Mouse (Mus musculus) neural tube, embryonic 14.5 days (tissue): Measurements from ENCODE around the gene Ptgds. TPM values are rescaled to one million over a fixed set of nuclear protein-coding genes. Genes with fewer than 3 reads are reported as not detected.

Experiments used
- ATAC-seq: fragments of 200-750 bp; cut with Nextera tagmentation; 2 replicates; pipeline ENCODE4 v1.8.0; 2017; ENCODE audit warnings: low read depth, mild to moderate bottlenecking, moderate TSS enrichment, moderate library complexity
- H3K27ac ChIP-seq: fragments of 300-500 bp; sonication (generic); 2 replicates; pipeline ENCODE4 v1.5.1; 2014; ENCODE audit warnings: low read depth, mild to moderate bottlenecking, control low read depth, low read length, moderate library complexity, mixed read lengths
- H3K27me3 ChIP-seq: fragments of 300-500 bp; sonication (generic); 2 replicates; pipeline ENCODE4 v1.6.1; 2014; ENCODE audit warnings: low read length; ENCODE audit not compliant: control insufficient read depth, insufficient read depth
- H3K36me3 ChIP-seq: fragments of 300-500 bp; sonication (generic); 2 replicates; pipeline ENCODE4 v1.6.1; 2014; ENCODE audit warnings: low read length, mixed read lengths; ENCODE audit not compliant: control insufficient read depth, insufficient read depth
- H3K4me1 ChIP-seq: fragments of 300-500 bp; sonication (generic); 2 replicates; pipeline ENCODE4 v1.6.1; 2014; ENCODE audit warnings: low read length; ENCODE audit not compliant: control insufficient read depth, insufficient read depth
- H3K4me2 ChIP-seq: fragments of 300-500 bp; sonication (generic); 2 replicates; pipeline ENCODE4 v1.6.1; 2014; ENCODE audit warnings: mild to moderate bottlenecking, low read depth, low read length, control low read depth
- H3K4me3 ChIP-seq: fragments of 300-500 bp; sonication (generic); 2 replicates; pipeline ENCODE4 v1.5.1; 2014; ENCODE audit warnings: low read depth, low read length, control low read depth, mixed read lengths
- H3K9ac ChIP-seq: fragments of 300-500 bp; sonication (generic); replicated peaks from 2 replicates; pipeline ENCODE4 v1.6.1; 2014; ENCODE audit warnings: low read depth, mild to moderate bottlenecking, control low read depth, low read length, mixed read lengths
- H3K9me3 ChIP-seq: fragments of 300-500 bp; sonication (generic); 2 replicates; pipeline ENCODE4 v1.6.1; 2016; ENCODE audit warnings: low read length; ENCODE audit not compliant: control insufficient read depth
- WGBS: fragments of 180-500 bp; shearing (Covaris S2); extraction: QIAGEN DNeasy Blood & Tissue Kit; methylation state at CpG from one replicate; pipeline ENCODE4 v1.1.7; 2014; 5-methylcytosine and 5-hydroxymethylcytosine counted together
- polyA plus RNA-seq: library from polyadenylated mRNA; unstranded; fragments of >200 nt; fragmentation: Nextera tagmentation; extraction: Ambion mirVana; gene quantifications from 2 replicates; pipeline ENCODE4 v1.2.1, GENCODE M21; 2014

Ptgds gene
- polyA plus RNA-seq, 1 experiment from 2014 or later = 5.6 TPM

- H3K9ac ChIP-seq = no peak overlapping the region
- 72% methylated on average over 6 of the region's 6 CpGs for WGBS
- H3K4me3 ChIP-seq = no peak overlapping the region
- H3K27me3 ChIP-seq = no peaks in the 10 kb centered on the region
- H3K4me1 ChIP-seq = no peaks in the 10 kb centered on the region
- no peaks in the 10 kb centered on the region for H3K9me3 ChIP-seq
- H3K36me3 ChIP-seq = no peaks in the 10 kb centered on the region
- no peak overlapping the region for H3K4me2 ChIP-seq
- no peak for ATAC-seq
- H3K27ac ChIP-seq = no peak overlapping the region
Observed at GRCm38 (mm10) chr2:25487965-25488670, 18.3 kb upstream of the Ptgds start.

GRCm38 (mm10) chr2:25484901-25485647 lies 15.2 kb upstream of the Ptgds start:
- Histone ChIP-seq H3K9ac (no peak overlapping the region), H3K4me1 (no peaks in the 10 kb centered on the region), H3K27me3 (no peaks in the 10 kb centered on the region), H3K4me2 (no peak overlapping the region), H3K36me3 (no peaks in the 10 kb centered on the region), H3K4me3 (no peak overlapping the region), H3K9me3 (no peaks in the 10 kb centered on the region), H3K27ac (no peak overlapping the region)
- ATAC-seq = no peak
- 70% methylated on average over 11 of the region's 11 CpGs for WGBS

GRCm38 (mm10) chr2:25482969-25483368 lies 13.1 kb upstream of the Ptgds start:
- no peaks in the 10 kb centered on the region for H3K9me3 ChIP-seq
- no peaks in the 10 kb centered on the region for H3K4me1 ChIP-seq
- no peak for ATAC-seq
- no peak overlapping the region for H3K4me2 ChIP-seq
- H3K9ac ChIP-seq = no peak overlapping the region
- H3K27me3 ChIP-seq = no peaks in the 10 kb centered on the region
- no peaks in the 10 kb centered on the region for H3K36me3 ChIP-seq
- H3K4me3 ChIP-seq = no peak overlapping the region
- H3K27ac ChIP-seq = no peak overlapping the region
- WGBS = 31% methylated on average over 7 of the region's 7 CpGs

GRCm38 (mm10) chr2:25480541-25480940 lies 10.7 kb upstream of the Ptgds start:
- H3K4me1 ChIP-seq = no peaks in the 10 kb centered on the region
- H3K27ac ChIP-seq = no peak overlapping the region
- H3K9me3 ChIP-seq = no peaks in the 10 kb centered on the region
- H3K4me2 ChIP-seq = no peak overlapping the region
- no peaks in the 10 kb centered on the region for H3K27me3 ChIP-seq
- no peak overlapping the region for H3K4me3 ChIP-seq
- no peak overlapping the region for H3K9ac ChIP-seq
- ATAC-seq = no peak
- WGBS = 93% methylated on average over 1 of the region's 1 CpGs
- no peaks in the 10 kb centered on the region for H3K36me3 ChIP-seq

GRCm38 (mm10) chr2:25479551-25480311 lies 9.9 kb upstream of the Ptgds start:
- no peak for ATAC-seq
- no peak overlapping the region for H3K4me3 ChIP-seq
- WGBS = 68% methylated on average over 10 of the region's 10 CpGs
- H3K36me3 ChIP-seq = no peaks in the 10 kb centered on the region
- H3K4me2 ChIP-seq = no peak overlapping the region
- H3K27me3 ChIP-seq = no peaks in the 10 kb centered on the region
- no peak overlapping the region for H3K9ac ChIP-seq
- no peaks in the 10 kb centered on the region for H3K4me1 ChIP-seq
- no peak overlapping the region for H3K27ac ChIP-seq
- no peaks in the 10 kb centered on the region for H3K9me3 ChIP-seq

GRCm38 (mm10) chr2:25477967-25478675 lies 8.3 kb upstream of the Ptgds start:
- H3K27me3 ChIP-seq = no peaks in the 10 kb centered on the region
- no peak for ATAC-seq
- no peak overlapping the region for H3K9ac ChIP-seq
- no peaks in the 10 kb centered on the region for H3K36me3 ChIP-seq
- WGBS = 94% methylated on average over 3 of the region's 3 CpGs
- H3K4me2 ChIP-seq = no peak overlapping the region
- no peaks in the 10 kb centered on the region for H3K4me1 ChIP-seq
- no peaks in the 10 kb centered on the region for H3K9me3 ChIP-seq
- no peak overlapping the region for H3K4me3 ChIP-seq
- no peak overlapping the region for H3K27ac ChIP-seq

GRCm38 (mm10) chr2:25477541-25477940 lies 7.7 kb upstream of the Ptgds start:
- H3K36me3 ChIP-seq = no peaks in the 10 kb centered on the region
- H3K4me3 ChIP-seq = no peak overlapping the region
- H3K27me3 ChIP-seq = no peaks in the 10 kb centered on the region
- no peak overlapping the region for H3K4me2 ChIP-seq
- no peak overlapping the region for H3K27ac ChIP-seq
- H3K9ac ChIP-seq = no peak overlapping the region
- ATAC-seq = no peak
- WGBS = 91% methylated on average over 8 of the region's 8 CpGs
- no peaks in the 10 kb centered on the region for H3K9me3 ChIP-seq
- H3K4me1 ChIP-seq = no peaks in the 10 kb centered on the region

- ATAC-seq = no peak
- no peaks in the 10 kb centered on the region for H3K9me3 ChIP-seq
Observed at GRCm38 (mm10) chr2:25472550-25472949, 2.7 kb upstream of the Ptgds start.

More at GRCm38 (mm10) chr2:25472550-25472949, 2.7 kb upstream of the Ptgds start:
- H3K4me2 ChIP-seq = no peak overlapping the region
- H3K4me1 ChIP-seq = peaks cover 6% of the 10 kb centered on the region; the same call in 1 of the 2 replicates
- H3K9ac ChIP-seq = no peak overlapping the region
- WGBS = 75% methylated on average over 2 of the region's 2 CpGs
- no peaks in the 10 kb centered on the region for H3K27me3 ChIP-seq
- no peak overlapping the region for H3K27ac ChIP-seq
- no peaks in the 10 kb centered on the region for H3K36me3 ChIP-seq
- H3K4me3 ChIP-seq = no peak overlapping the region
